Mouse (Mus musculus) lung, postnatal 0 days (tissue): Measurements from ENCODE around the gene Mterf1b.

ENCODE experiments used
- CTCF ChIP-seq: IDR thresholded peaks from 2 replicates; pipeline ENCODE4 v1.5.1; 2016; ENCODE audit warnings: antibody characterized with exemption, mild to moderate bottlenecking
- EP300 ChIP-seq: IDR thresholded peaks from 2 replicates; pipeline ENCODE4 v1.6.1; 2016; ENCODE audit warnings: antibody characterized with exemption, mild to moderate bottlenecking, control low read depth

- TF ChIP-seq CTCF (peak; percentile 81), EP300 (no peak)
Observed at GRCm38 (mm10) chr5:4201368-4201767, 9.2 kb downstream of the Mterf1b start.
